Mouse (Mus musculus) MEL (cell line): ENCODE measurements around the gene Gramd2. TPM values are rescaled to one million over a fixed set of nuclear protein-coding genes. Genes with fewer than 3 reads are reported as not detected.
A peak's percentile ranks its signal among the peaks of the same experiment; 100 is the strongest.

Experiments used
- DNase-seq: peaks from one replicate; pipeline ENCODE4 v3.0.0; 2011; ENCODE audit warnings: low read depth, low spot score
- H3K27ac ChIP-seq: 2 replicates; pipeline ENCODE4 v1.5.1; 2012; ENCODE audit warnings: low read depth, mild to moderate bottlenecking, control low read depth, low read length, moderate library complexity; ENCODE audit not compliant: control insufficient read depth
- H3K27me3 ChIP-seq, 2 experiments: fragments of 150-350 bp in 1 of 2; sonication (generic) in 1 of 2; 2 replicates each; pipeline ENCODE4 v1.6.1; 2012; ENCODE audit warnings: low read length in 2 of 2, mild to moderate bottlenecking in 2 of 2, improper control_type of control experiment in 1 of 2, moderate library complexity in 1 of 2; ENCODE audit not compliant: insufficient read depth in 2 of 2, control insufficient read depth in 1 of 2
- H3K36me3 ChIP-seq, 2 experiments: 2 replicates each; pipeline ENCODE4 v1.6.1; 2012 to 2014; ENCODE audit warnings: low read length in 2 of 2, improper control_type of control experiment in 1 of 2, inconsistent platforms in 1 of 2, mild to moderate bottlenecking in 1 of 2; ENCODE audit not compliant: insufficient read depth in 2 of 2, control insufficient read depth in 1 of 2
- H3K4me1 ChIP-seq, 2 experiments: fragments of 150-350 bp in 1 of 2; sonication (generic) in 1 of 2; 2 replicates each; pipeline ENCODE4 v1.6.1; 2012; ENCODE audit warnings: low read length in 2 of 2, improper control_type of control experiment in 1 of 2, mild to moderate bottlenecking in 1 of 2; ENCODE audit not compliant: insufficient read depth in 2 of 2, control insufficient read depth in 1 of 2
- H3K4me3 ChIP-seq, 2 experiments: fragments of 150-350 bp in 1 of 2; sonication (generic) in 1 of 2; 2 replicates each; pipeline ENCODE4 v1.5.1; 2012; ENCODE audit warnings: low read depth in 2 of 2, low read length in 2 of 2, mild to moderate bottlenecking in 2 of 2, moderate library complexity in 2 of 2, control low read depth in 1 of 2, improper control_type of control experiment in 1 of 2; ENCODE audit not compliant: control insufficient read depth in 1 of 2, insufficient read depth in 1 of 2
- H3K79me2 ChIP-seq: 2 replicates; pipeline ENCODE4 v1.6.1; 2012; ENCODE audit warnings: mild to moderate bottlenecking, low read length, moderate library complexity; ENCODE audit not compliant: control insufficient read depth, poor library complexity, insufficient read depth
- H3K9ac ChIP-seq: 2 replicates; pipeline ENCODE4 v1.6.1; 2012; ENCODE audit warnings: low read depth, mild to moderate bottlenecking, control low read depth, low read length, moderate library complexity; ENCODE audit not compliant: control insufficient read depth, poor library complexity, severe bottlenecking
- H3K9me3 ChIP-seq: fragments of 150-350 bp; sonication (generic); replicated peaks from 2 replicates; pipeline ENCODE4 v1.6.1; 2012; ENCODE audit warnings: mild to moderate bottlenecking, low read length, improper control_type of control experiment, moderate library complexity; ENCODE audit not compliant: insufficient read depth
- CHD2 ChIP-seq: IDR thresholded peaks from 2 replicates; pipeline ENCODE4 v1.6.1; 2011; ENCODE audit warnings: low read length, improper control_type of control experiment
- CTCF ChIP-seq, 3 experiments: IDR thresholded peaks in 2 of 3; conservative IDR thresholded peaks in 1 of 3; 2 replicates each; pipeline ENCODE4 v1.5.1; 2011 to 2012; ENCODE audit warnings: low read length in 3 of 3, low read depth in 2 of 3, mild to moderate bottlenecking in 2 of 3, improper control_type of control experiment in 1 of 3, inconsistent platforms in 1 of 3, mixed read lengths in 1 of 3, moderate library complexity in 1 of 3; ENCODE audit not compliant: control insufficient read depth in 1 of 3, insufficient read depth in 1 of 3, poor library complexity in 1 of 3, severe bottlenecking in 1 of 3
- ELF1 ChIP-seq: IDR thresholded peaks from 2 replicates; pipeline ENCODE4 v1.6.1; 2014; ENCODE audit warnings: low read depth, mild to moderate bottlenecking, inconsistent platforms, low read length, improper control_type of control experiment, moderate library complexity
- EP300 ChIP-seq, 2 experiments: IDR thresholded peaks; 2 replicates each; pipeline ENCODE4 v1.6.1; 2011; ENCODE audit warnings: improper control_type of control experiment in 2 of 2, low read length in 2 of 2, low read depth in 1 of 2, mild to moderate bottlenecking in 1 of 2
- ETS1 ChIP-seq: IDR thresholded peaks from 2 replicates; pipeline ENCODE4 v1.6.1; 2012; ENCODE audit warnings: low read depth, mild to moderate bottlenecking, inconsistent platforms, low read length, improper control_type of control experiment, moderate library complexity
- GATA1 ChIP-seq: IDR thresholded peaks from 2 replicates; pipeline ENCODE4 v1.6.1; 2011; ENCODE audit warnings: low read depth, low read length, improper control_type of control experiment
- HCFC1 ChIP-seq: IDR thresholded peaks from 2 replicates; pipeline ENCODE4 v1.6.1; 2012; ENCODE audit warnings: low read depth, mild to moderate bottlenecking, inconsistent platforms, low read length, improper control_type of control experiment, moderate library complexity
- JUND ChIP-seq: IDR thresholded peaks from 2 replicates; pipeline ENCODE4 v1.6.1; 2011; ENCODE audit warnings: low read depth, mild to moderate bottlenecking, improper control_type of control experiment, low read length
- MAFK ChIP-seq: IDR thresholded peaks from 2 replicates; pipeline ENCODE4 v1.6.1; 2011; ENCODE audit warnings: low read depth, mild to moderate bottlenecking, low read length, improper control_type of control experiment, borderline replicate concordance
- MAX ChIP-seq: IDR thresholded peaks from 2 replicates; pipeline ENCODE4 v1.6.1; 2011; ENCODE audit warnings: low read length, improper control_type of control experiment
- MEF2A ChIP-seq: IDR thresholded peaks from 2 replicates; pipeline ENCODE4 v1.6.1; 2014; ENCODE audit warnings: low read depth, mild to moderate bottlenecking, inconsistent platforms, low read length, improper control_type of control experiment; ENCODE audit not compliant: poor library complexity, insufficient replicate concordance, severe bottlenecking; ENCODE audit errors: extremely low read depth
- MXI1 ChIP-seq: IDR thresholded peaks from 2 replicates; pipeline ENCODE4 v1.6.1; 2011; ENCODE audit warnings: mild to moderate bottlenecking, low read depth, low read length, improper control_type of control experiment
- MYB ChIP-seq: IDR thresholded peaks from 2 replicates; pipeline ENCODE4 v1.6.1; 2011; ENCODE audit warnings: mild to moderate bottlenecking, low read depth, low read length, improper control_type of control experiment
- MYC ChIP-seq: IDR thresholded peaks from 2 replicates; pipeline ENCODE4 v1.6.1; 2011; ENCODE audit warnings: low read depth, mild to moderate bottlenecking, low read length, improper control_type of control experiment, moderate library complexity
- NELFE ChIP-seq: IDR thresholded peaks from 2 replicates; pipeline ENCODE4 v1.6.1; 2011; ENCODE audit warnings: low read depth, low read length, improper control_type of control experiment
- NRF1 ChIP-seq: IDR thresholded peaks from 2 replicates; pipeline ENCODE4 v1.6.1; 2014; ENCODE audit warnings: low read depth, mild to moderate bottlenecking, inconsistent platforms, low read length, improper control_type of control experiment, moderate library complexity; ENCODE audit not compliant: poor library complexity, insufficient read depth, severe bottlenecking
- POLR2AphosphoS2 ChIP-seq: IDR thresholded peaks from 2 replicates; pipeline ENCODE4 v1.6.1; 2011; ENCODE audit warnings: low read length, improper control_type of control experiment
- POLR2AphosphoS5 ChIP-seq: IDR thresholded peaks from 2 replicates; pipeline ENCODE4 v1.6.1; 2012; ENCODE audit warnings: low read depth, borderline replicate concordance, mild to moderate bottlenecking, inconsistent platforms, low read length, moderate library complexity, mixed read lengths
- SIN3A ChIP-seq: IDR thresholded peaks from 2 replicates; pipeline ENCODE4 v1.6.1; 2012; ENCODE audit warnings: low read length, improper control_type of control experiment, inconsistent platforms
- SMC3 ChIP-seq: IDR thresholded peaks from 2 replicates; pipeline ENCODE4 v1.6.1; 2011; ENCODE audit warnings: low read depth, low read length, improper control_type of control experiment
- TBP ChIP-seq: IDR thresholded peaks from 2 replicates; pipeline ENCODE4 v1.8.0; 2011; ENCODE audit warnings: low read depth, low read length, improper control_type of control experiment
- TCF12 ChIP-seq: IDR thresholded peaks from 2 replicates; pipeline ENCODE4 v1.6.1; 2014; ENCODE audit warnings: low read depth, mild to moderate bottlenecking, inconsistent platforms, low read length, improper control_type of control experiment, moderate library complexity
- UBTF ChIP-seq: IDR thresholded peaks from 2 replicates; pipeline ENCODE4 v1.6.1; 2012; ENCODE audit warnings: low read depth, mild to moderate bottlenecking, inconsistent platforms, low read length, improper control_type of control experiment, moderate library complexity, borderline replicate concordance; ENCODE audit not compliant: insufficient read depth
- USF2 ChIP-seq, 2 experiments: IDR thresholded peaks; 2 replicates each; pipeline ENCODE4 v1.6.1; 2011 to 2012; ENCODE audit warnings: improper control_type of control experiment in 2 of 2, low read length in 2 of 2, borderline replicate concordance in 1 of 2, inconsistent platforms in 1 of 2, low read depth in 1 of 2, mild to moderate bottlenecking in 1 of 2; ENCODE audit not compliant: insufficient read depth in 1 of 2
- ZC3H11A ChIP-seq: IDR thresholded peaks from 2 replicates; pipeline ENCODE4 v1.6.1; 2012; ENCODE audit warnings: low read depth, mild to moderate bottlenecking, inconsistent platforms, low read length, improper control_type of control experiment
- ZKSCAN1 ChIP-seq: IDR thresholded peaks from 2 replicates; pipeline ENCODE4 v1.6.1; 2012; ENCODE audit warnings: low read depth, mild to moderate bottlenecking, inconsistent platforms, low read length, improper control_type of control experiment, moderate library complexity
- ZMIZ1 ChIP-seq: IDR thresholded peaks from 2 replicates; pipeline ENCODE4 v1.6.1; 2012; ENCODE audit warnings: low read depth, mild to moderate bottlenecking, inconsistent platforms, low read length, improper control_type of control experiment, moderate library complexity
- ZNF384 ChIP-seq: IDR thresholded peaks from 2 replicates; pipeline ENCODE4 v1.6.1; 2012; ENCODE audit warnings: low read depth, mild to moderate bottlenecking, inconsistent platforms, low read length, improper control_type of control experiment
- polyA plus RNA-seq, 2 experiments: library from polyadenylated mRNA; stranded (reverse) in 1 of 2; unstranded in 1 of 2; fragments of >175 nt in 1 of 2; fragments of >200 nt in 1 of 2; gene quantifications; 2 replicates each; pipeline versions ENCODE4 v1.2.1 to v1.2.4; 2012; ENCODE audit warnings: low replicate concordance in 2 of 2, low read depth in 1 of 2; ENCODE audit not compliant: insufficient read length in 2 of 2, insufficient read depth in 1 of 2, missing spikeins in 1 of 2
- total RNA-seq: library from RNA; depleted of rRNA; stranded (reverse); fragments of 300-350 nt; gene quantifications from 2 replicates; pipeline ENCODE4 v1.2.3, GENCODE M21; 2012

The Gramd2 gene
- total and polyA plus RNA-seq, 3 experiments = 0.04 TPM; not detected in 2

- TF ChIP-seq NRF1 (no peak), POLR2AphosphoS2 (no peak), HCFC1 (peak; percentile 62), ZC3H11A (no peak), SIN3A (peak; percentile 71; the same call in 1 of the 2 replicates), ELF1 (0 out of 2 replicates have a peak, but pooled peaks have one; percentile 11), ETS1 (peak; percentile 44; the same call in 1 of the 2 replicates), MXI1 (peak; percentile 97), TBP (0 out of 2 replicates have a peak, but pooled peaks have one; percentile 13), NELFE (no peak), TCF12 (0 out of 2 replicates have a peak, but pooled peaks have one; percentile 6), CHD2 (peak; percentile 83), USF2 (IDR thresholded peaks at IDR 0.05; ENCODE audit: borderline replicate concordance in 1 of 2, insufficient read depth in 1 of 2, low read depth in 1 of 2, low read length in 2 of 2) (no peak), JUND (no peak), POLR2AphosphoS5 (no peak), MYB (no peak), ZKSCAN1 (no peak)
Observed at GRCm38 (mm10) chr9:59656635-59657617, 23.0 kb upstream of the Gramd2 start (continued).

- Histone ChIP-seq H3K4me3 (peak overlapping the region; percentile 73 to 93), H3K27ac (peak overlapping the region; percentile 79), H3K9me3 (no peaks in the 10 kb centered on the region), H3K4me1 (peaks cover 10 to 45% of the 10 kb centered on the region in 2 experiments), H3K27me3 (no peaks in the 10 kb centered on the region), H3K9ac (peak overlapping the region; percentile 81), H3K36me3 (peaks cover 6 to 59% of the 10 kb centered on the region in 2 experiments; a peak in 3 of 4 replicates), H3K79me2 (peaks cover 65% of the 10 kb centered on the region)
- peak; percentile 38 for DNase-seq
- TF ChIP-seq ZNF384 = no peak
- no peak for TF ChIP-seq MYC
- TF ChIP-seq EP300 (IDR thresholded peaks at IDR 0.05; ENCODE audit: low read depth in 1 of 2, low read length in 2 of 2) = no peak
- TF ChIP-seq MAX = no peak
- TF ChIP-seq MEF2A = no peak
- TF ChIP-seq TBP = no peak
- TF ChIP-seq ZMIZ1 = no peak
- TF ChIP-seq UBTF = no peak
- TF ChIP-seq GATA1 = no peak
- TF ChIP-seq TCF12 = no peak
- TF ChIP-seq MAFK = no peak
- no peak for TF ChIP-seq ZKSCAN1
- TF ChIP-seq SIN3A = no peak
- TF ChIP-seq SMC3 = no peak
- no peak for TF ChIP-seq HCFC1
- TF ChIP-seq CTCF (IDR thresholded peaks at IDR 0.05 in 2 of 3, conservative IDR thresholded peaks at IDR 0.05 in 1 of 3; ENCODE audit: control insufficient read depth in 1 of 3, insufficient read depth in 1 of 3, low read depth in 2 of 3, low read length in 3 of 3, poor library complexity in 1 of 3, severe bottlenecking in 1 of 3) = no peak
Observed at GRCm38 (mm10) chr9:59658146-59658545, 21.8 kb upstream of the Gramd2 start.
